Mouse (Mus musculus): ENCODE measurements around the gene Kif14. TPM values are rescaled to one million over a fixed set of nuclear protein-coding genes. Genes with fewer than 3 reads are reported as not detected.

Gene Kif14
- polyA plus RNA-seq, 1 experiment, result 2.2 TPM

GRCm38 (mm10) chr1:136521363-136521937 is 55.3 kb downstream of the Kif14 start:
- Histone ChIP-seq H3K27ac (ENCODE audit: control insufficient read depth, insufficient read depth, low read depth, low read length) (no peak overlapping the region), H3K4me3 (ENCODE audit: control insufficient read depth, low read depth, low read length) (no peak overlapping the region), H3K4me1 (ENCODE audit: control insufficient read depth, insufficient read depth, low read length) (no peaks in the 10 kb centered on the region), H3K27me3 (ENCODE audit: control insufficient read depth, insufficient read depth, low read length) (no peaks in the 10 kb centered on the region), H3K36me3 (ENCODE audit: control insufficient read depth, insufficient read depth, low read length) (no peaks in the 10 kb centered on the region)
- TF ChIP-seq POLR2A (IDR thresholded peaks at IDR 0.05; ENCODE audit: control insufficient read depth, low read depth, low read length) (no peak), CTCF (IDR thresholded peaks at IDR 0.05; ENCODE audit: control insufficient read depth, insufficient read depth, insufficient replicate concordance, low read depth, low read length) (peak; percentile 27; the same call in 1 of the 2 replicates)

DNA sequence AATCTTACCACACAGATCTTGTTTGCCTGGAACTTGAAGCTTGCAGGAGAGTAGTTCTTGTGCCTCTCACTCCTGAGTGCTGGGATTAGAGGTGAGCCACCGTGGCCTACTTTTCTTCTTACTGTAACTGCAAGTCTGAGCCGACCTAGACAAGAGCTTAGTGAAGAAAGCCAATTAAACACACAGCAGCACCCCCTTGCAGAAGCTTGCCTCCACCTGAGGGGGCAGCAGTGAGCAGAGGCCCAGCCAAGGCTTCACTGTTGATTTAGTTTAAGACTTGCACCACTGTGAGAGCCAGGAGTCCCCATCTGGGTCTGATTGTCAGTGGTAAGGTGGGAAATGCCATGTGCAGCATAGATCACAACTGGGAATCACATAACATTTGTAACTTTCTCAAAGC is 58.8 kb downstream of the Kif14 start:
- Histone ChIP-seq H3K4me1 (ENCODE audit: control insufficient read depth, insufficient read depth, low read length) (no peaks in the 10 kb centered on the region), H3K4me3 (ENCODE audit: control insufficient read depth, low read depth, low read length) (no peak overlapping the region), H3K27ac (ENCODE audit: control insufficient read depth, insufficient read depth, low read depth, low read length) (no peak overlapping the region), H3K36me3 (ENCODE audit: control insufficient read depth, insufficient read depth, low read length) (no peaks in the 10 kb centered on the region), H3K27me3 (ENCODE audit: control insufficient read depth, insufficient read depth, low read length) (no peaks in the 10 kb centered on the region)
- TF ChIP-seq CTCF (IDR thresholded peaks at IDR 0.05; ENCODE audit: control insufficient read depth, insufficient read depth, insufficient replicate concordance, low read depth, low read length) (peak; percentile 89), POLR2A (IDR thresholded peaks at IDR 0.05; ENCODE audit: control insufficient read depth, low read depth, low read length) (no peak)

DNA sequence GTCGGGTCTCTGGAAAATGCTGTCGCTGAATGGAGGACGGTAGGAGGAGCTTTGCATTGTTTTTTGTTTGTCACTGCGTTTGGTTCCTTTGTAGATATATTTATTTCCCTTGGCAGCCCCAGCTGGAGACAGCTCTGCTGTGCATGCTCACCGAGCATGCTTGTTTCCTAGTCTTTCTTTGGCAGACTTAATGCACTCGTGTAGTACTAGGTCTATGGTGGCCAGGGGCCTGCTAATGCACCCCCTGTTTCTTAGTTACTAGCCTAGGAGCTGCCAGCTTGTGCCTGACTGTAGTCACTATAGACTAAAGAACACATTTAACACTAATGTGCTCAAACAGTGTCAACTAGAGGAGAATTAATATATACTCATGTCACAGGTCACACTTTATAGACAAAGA is 59.7 kb downstream of the Kif14 start:
- Histone ChIP-seq H3K4me1 (ENCODE audit: control insufficient read depth, insufficient read depth, low read length) (no peaks in the 10 kb centered on the region), H3K36me3 (ENCODE audit: control insufficient read depth, insufficient read depth, low read length) (no peaks in the 10 kb centered on the region), H3K27me3 (ENCODE audit: control insufficient read depth, insufficient read depth, low read length) (no peaks in the 10 kb centered on the region), H3K4me3 (ENCODE audit: control insufficient read depth, low read depth, low read length) (no peak overlapping the region), H3K27ac (ENCODE audit: control insufficient read depth, insufficient read depth, low read depth, low read length) (no peak overlapping the region)
- no peak for TF ChIP-seq CTCF (IDR thresholded peaks at IDR 0.05; ENCODE audit: control insufficient read depth, insufficient read depth, insufficient replicate concordance, low read depth, low read length)
- no peak for TF ChIP-seq POLR2A (IDR thresholded peaks at IDR 0.05; ENCODE audit: control insufficient read depth, low read depth, low read length)

GRCm38 (mm10) chr1:136527163-136527562 is 61.0 kb downstream of the Kif14 start:
- H3K36me3 ChIP-seq (ENCODE audit: control insufficient read depth, insufficient read depth, low read length), result no peaks in the 10 kb centered on the region
- TF ChIP-seq CTCF (IDR thresholded peaks at IDR 0.05; ENCODE audit: control insufficient read depth, insufficient read depth, insufficient replicate concordance, low read depth, low read length) (no peak), POLR2A (IDR thresholded peaks at IDR 0.05; ENCODE audit: control insufficient read depth, low read depth, low read length) (no peak)

DNA sequence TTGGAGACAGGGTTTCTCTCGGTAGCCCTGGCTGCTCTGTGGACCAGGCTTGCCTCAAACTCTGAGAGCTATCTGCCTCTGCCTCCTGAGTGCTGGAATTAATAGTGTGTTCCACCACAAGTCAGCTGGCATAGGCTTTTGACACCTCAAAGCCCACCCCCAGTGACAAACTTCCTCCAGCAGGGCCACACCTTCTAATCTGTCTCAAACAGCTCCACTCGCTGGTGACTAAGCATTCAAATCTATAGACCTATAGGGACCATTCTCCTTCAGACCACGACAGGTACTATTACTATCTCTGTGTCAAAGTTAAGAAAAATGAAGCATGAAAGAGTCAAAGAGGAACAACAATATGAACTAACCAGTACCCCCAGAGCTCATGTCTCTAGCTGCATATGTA is 66.4 kb downstream of the Kif14 start:
- H3K36me3 ChIP-seq (ENCODE audit: control insufficient read depth, insufficient read depth, low read length), result no peaks in the 10 kb centered on the region
- H3K4me1 ChIP-seq (ENCODE audit: control insufficient read depth, insufficient read depth, low read length), result no peaks in the 10 kb centered on the region

More at GRCm38 (mm10) chr1:136527163-136527562, 61.0 kb downstream of the Kif14 start:
- Histone ChIP-seq H3K27me3 (ENCODE audit: control insufficient read depth, insufficient read depth, low read length) (no peaks in the 10 kb centered on the region), H3K4me1 (ENCODE audit: control insufficient read depth, insufficient read depth, low read length) (no peaks in the 10 kb centered on the region), H3K27ac (ENCODE audit: control insufficient read depth, insufficient read depth, low read depth, low read length) (no peak overlapping the region), H3K4me3 (ENCODE audit: control insufficient read depth, low read depth, low read length) (no peak overlapping the region)

GRCm38 (mm10) chr1:136536947-136537346 is 70.8 kb downstream of the Kif14 start:
- no peaks in the 10 kb centered on the region for H3K4me1 ChIP-seq (ENCODE audit: control insufficient read depth, insufficient read depth, low read length)
- no peaks in the 10 kb centered on the region for H3K27me3 ChIP-seq (ENCODE audit: control insufficient read depth, insufficient read depth, low read length)
- peak; percentile 19; the same call in 1 of the 2 replicates for TF ChIP-seq CTCF (IDR thresholded peaks at IDR 0.05; ENCODE audit: control insufficient read depth, insufficient read depth, insufficient replicate concordance, low read depth, low read length)
- no peak for TF ChIP-seq POLR2A (IDR thresholded peaks at IDR 0.05; ENCODE audit: control insufficient read depth, low read depth, low read length)
- no peaks in the 10 kb centered on the region for H3K36me3 ChIP-seq (ENCODE audit: control insufficient read depth, insufficient read depth, low read length)
- no peak overlapping the region for H3K4me3 ChIP-seq (ENCODE audit: control insufficient read depth, low read depth, low read length)
- H3K27ac ChIP-seq (ENCODE audit: control insufficient read depth, insufficient read depth, low read depth, low read length), result no peak overlapping the region

More for the DNA sequence above, 66.4 kb downstream of the Kif14 start:
- no peaks in the 10 kb centered on the region for H3K27me3 ChIP-seq (ENCODE audit: control insufficient read depth, insufficient read depth, low read length)
- no peak for TF ChIP-seq CTCF (IDR thresholded peaks at IDR 0.05; ENCODE audit: control insufficient read depth, insufficient read depth, insufficient replicate concordance, low read depth, low read length)
- H3K4me3 ChIP-seq (ENCODE audit: control insufficient read depth, low read depth, low read length), result no peak overlapping the region
- H3K27ac ChIP-seq (ENCODE audit: control insufficient read depth, insufficient read depth, low read depth, low read length), result no peak overlapping the region

- Histone ChIP-seq H3K27me3 (ENCODE audit: control insufficient read depth, insufficient read depth, low read length) (no peaks in the 10 kb centered on the region), H3K36me3 (ENCODE audit: control insufficient read depth, insufficient read depth, low read length) (no peaks in the 10 kb centered on the region), H3K4me3 (ENCODE audit: control insufficient read depth, low read depth, low read length) (no peak overlapping the region), H3K27ac (ENCODE audit: control insufficient read depth, insufficient read depth, low read depth, low read length) (no peak overlapping the region), H3K4me1 (ENCODE audit: control insufficient read depth, insufficient read depth, low read length) (no peaks in the 10 kb centered on the region)
- TF ChIP-seq CTCF (IDR thresholded peaks at IDR 0.05; ENCODE audit: control insufficient read depth, insufficient read depth, insufficient replicate concordance, low read depth, low read length) (no peak), POLR2A (IDR thresholded peaks at IDR 0.05; ENCODE audit: control insufficient read depth, low read depth, low read length) (no peak)
Observed at GRCm38 (mm10) chr1:136538247-136538646, 72.1 kb downstream of the Kif14 start.

Measured in testis, adult 2 months (tissue).